ENCODE assay signal across 8 mouse cellular contexts in the genomic region with DNA sequence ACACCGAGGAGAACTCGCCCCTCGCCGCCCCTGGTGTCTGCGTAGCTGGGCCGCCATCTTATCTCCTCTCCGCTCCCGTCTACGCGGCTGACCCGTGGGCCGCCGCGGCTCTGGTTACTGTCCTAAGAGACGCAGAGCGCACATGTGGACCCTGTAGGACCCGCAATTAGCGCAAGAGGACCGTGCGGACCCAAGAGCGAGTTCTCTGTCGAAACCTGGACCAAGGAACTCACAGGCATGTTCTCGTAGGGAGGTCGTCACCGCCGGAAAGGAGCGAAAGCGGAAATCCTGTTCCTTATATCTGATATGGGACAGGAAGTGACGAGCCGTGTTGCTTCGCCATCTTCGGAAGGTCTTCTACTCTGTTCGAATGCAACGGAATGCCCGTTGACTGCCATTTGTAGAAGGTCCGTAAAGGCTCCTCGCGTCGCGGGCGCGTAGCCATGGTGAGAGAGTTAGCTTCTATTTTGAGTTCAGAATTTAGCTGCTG. TPM values are rescaled to one million over a fixed set of nuclear protein-coding genes. Genes with fewer than 3 reads are reported as not detected.
A peak's percentile ranks its signal among the peaks of the same experiment; 100 is the strongest.
DNase-seq lines count a peak whose midpoint lies in the region; ATAC-seq lines count a peak whose summit lies in the region.

A gene (minus strand): TSS at position 275 of the 490 bp plus-strand sequence.
A gene (plus strand): TSS at position 319 of the 490 bp plus-strand sequence.

- WGBS in heart, embryonic 13.5 days: under 1% methylated on average over 42 of the region's 42 CpGs
- WGBS in liver, embryonic 12.5 days (ENCODE audit: insufficient replicate concordance): under 1% methylated on average over 42 of the region's 42 CpGs
- under 1% methylated on average over 42 of the region's 42 CpGs for WGBS in stomach, embryonic 15.5 days

- H3K27me3 ChIP-seq in heart, embryonic 13.5 days (replicated peaks): no peaks in the 10 kb centered on the region
- H3K27me3 ChIP-seq in liver, embryonic 12.5 days (replicated peaks): 0 out of 2 replicates have a peak, but pooled peaks cover 5% of the 10 kb centered on the region
- no peaks in the 10 kb centered on the region for H3K27me3 ChIP-seq in stomach, embryonic 15.5 days (replicated peaks)

- peak within 1 kb of the TSS; percentile 91 for H3K27ac ChIP-seq in heart, embryonic 13.5 days (replicated peaks)
- peak within 1 kb of the TSS; percentile 86 for H3K27ac ChIP-seq in liver, embryonic 12.5 days
- peak within 1 kb of the TSS; percentile 85 for H3K27ac ChIP-seq in stomach, embryonic 15.5 days

- peak within 1 kb of the TSS; percentile 97 for H3K9ac ChIP-seq in heart, embryonic 13.5 days
- H3K9ac ChIP-seq in liver, embryonic 12.5 days: peak within 1 kb of the TSS; percentile 92
- H3K9ac ChIP-seq in stomach, embryonic 15.5 days: peak within 1 kb of the TSS; percentile 82

- peak; percentile 98 for ATAC-seq in erythroid progenitor cell, adult 5-6 weeks (replicated peaks; ENCODE audit: low FRiP score, poor library complexity, severe bottlenecking)
- peak; percentile 81 for ATAC-seq in heart, embryonic 13.5 days (ENCODE audit: extremely low read depth, insufficient number of reproducible peaks, low FRiP score, low TSS enrichment)
- peak; percentile 93 for ATAC-seq in liver, embryonic 12.5 days
- ATAC-seq in stomach, embryonic 15.5 days (ENCODE audit: insufficient read depth, low FRiP score, low read depth): peak; percentile 92

- DNase-seq in CD4-positive helper T cell, adult 2 months (ENCODE audit: low read depth, low spot score): peak; percentile 96
- DNase-seq in brain, embryonic 18.5 days (ENCODE audit: low read depth, low spot score): peak; percentile 90
- peak; percentile 91 for DNase-seq in kidney, postnatal 10 days
- DNase-seq in natural killer cell, adult 2 months (ENCODE audit: low spot score in 2 of 2): peak; percentile 92

- H3K9me3 ChIP-seq in heart, embryonic 13.5 days: no peaks in the 10 kb centered on the region
- H3K9me3 ChIP-seq in liver, embryonic 12.5 days (replicated peaks): no peaks in the 10 kb centered on the region
- H3K9me3 ChIP-seq in stomach, embryonic 15.5 days: no peaks in the 10 kb centered on the region

- peak within 1 kb of the TSS; percentile 81 for H3K4me3 ChIP-seq in heart, embryonic 13.5 days
- peak within 1 kb of the TSS; percentile 89 for H3K4me3 ChIP-seq in liver, embryonic 12.5 days
- H3K4me3 ChIP-seq in stomach, embryonic 15.5 days (replicated peaks): peak within 1 kb of the TSS; percentile 73

- H3K36me3 ChIP-seq in heart, embryonic 13.5 days: peaks cover 42% of the 10 kb centered on the region
- peaks cover 44% of the 10 kb centered on the region for H3K36me3 ChIP-seq in liver, embryonic 12.5 days
- H3K36me3 ChIP-seq in stomach, embryonic 15.5 days: peaks cover 30% of the 10 kb centered on the region; the same call in 1 of the 2 replicates

- peak within 1 kb of the TSS; percentile 95 for H3K4me2 ChIP-seq in heart, embryonic 13.5 days
- peak within 1 kb of the TSS; percentile 91 for H3K4me2 ChIP-seq in liver, embryonic 12.5 days
- peak within 1 kb of the TSS; percentile 87 for H3K4me2 ChIP-seq in stomach, embryonic 15.5 days

- H3K4me1 ChIP-seq in heart, embryonic 13.5 days: peaks cover 44% of the 10 kb centered on the region
- peaks cover 47% of the 10 kb centered on the region for H3K4me1 ChIP-seq in liver, embryonic 12.5 days
- H3K4me1 ChIP-seq in stomach, embryonic 15.5 days: peaks cover 10% of the 10 kb centered on the region; the same call in 1 of the 2 replicates

RNA-seq across cellular contexts. Expression of the first gene that starts in this region (rescaled TPM):
- 1,008 and 1,082 TPM in 2 replicates for total RNA-seq in erythroid progenitor cell, adult 5-6 weeks (2015; ENCODE audit: low replicate concordance)
- total RNA-seq in erythroid progenitor cell, adult 5-6 weeks (2017; ENCODE audit: low replicate concordance): 1,107 and 1,635 TPM in 2 replicates
- 878 and 976 TPM in 2 replicates for polyA plus RNA-seq in heart, embryonic 13.5 days (2015; fragmentation: Nextera tagmentation; extraction: Ambion mirVana)
- polyA plus RNA-seq in liver, embryonic 12.5 days (2016; fragmentation: Nextera tagmentation; extraction: Ambion mirVana): 777 and 835 TPM in 2 replicates
- 1,026 and 1,361 TPM in 2 replicates for polyA plus RNA-seq in stomach, embryonic 15.5 days (2015; fragmentation: Nextera tagmentation; extraction: Ambion mirVana)

RNA-seq across cellular contexts. Expression of the second gene that starts in this region (rescaled TPM):
- total RNA-seq in erythroid progenitor cell, adult 5-6 weeks (2015; ENCODE audit: low replicate concordance): not detected in 2 replicates
- 0.39 and 0.53 TPM in 2 replicates for total RNA-seq in erythroid progenitor cell, adult 5-6 weeks (2017; ENCODE audit: low replicate concordance)
- 30.8 and 31.0 TPM in 2 replicates for polyA plus RNA-seq in heart, embryonic 13.5 days (2015; fragmentation: Nextera tagmentation; extraction: Ambion mirVana)
- 8.3 and 8.6 TPM in 2 replicates for polyA plus RNA-seq in liver, embryonic 12.5 days (2016; fragmentation: Nextera tagmentation; extraction: Ambion mirVana)
- 30.9 and 31.0 TPM in 2 replicates for polyA plus RNA-seq in stomach, embryonic 15.5 days (2015; fragmentation: Nextera tagmentation; extraction: Ambion mirVana)

Comparison
In these comparisons a context has a peak if more than half of its experiments do, and no peak if none do; other contexts are left out.
1. Peak in every context shown above with its lines: DNase-seq, ATAC-seq, H3K4me3 ChIP-seq and H3K27ac ChIP-seq.